Mouse (Mus musculus): ENCODE measurements around the gene Aars2. TPM values are rescaled to one million over a fixed set of nuclear protein-coding genes. Genes with fewer than 3 reads are reported as not detected.

Gene Aars2
- polyA plus RNA-seq, 1 experiment: 29.1 TPM

GRCm38 (mm10) chr17:45532896-45533295 lies 26.3 kb downstream of the Aars2 start:
- Histone ChIP-seq H3K27ac (ENCODE audit: insufficient read depth, low read length) (no peak overlapping the region), H3K4me1 (ENCODE audit: control insufficient read depth, insufficient read depth, low read length) (no peaks in the 10 kb centered on the region; the same call in 1 of the 2 replicates), H3K4me3 (ENCODE audit: insufficient read depth, low read length) (no peak overlapping the region)
- TF ChIP-seq CTCF (IDR thresholded peaks at IDR 0.05; ENCODE audit: extremely low read depth, insufficient read depth, low read length) (no peak), POLR2A (IDR thresholded peaks at IDR 0.05; ENCODE audit: extremely low read depth, insufficient read depth, low read length) (no peak)

- no peak overlapping the region for H3K4me3 ChIP-seq (ENCODE audit: insufficient read depth, low read length)
- no peak overlapping the region for H3K27ac ChIP-seq (ENCODE audit: insufficient read depth, low read length)
- no peak for TF ChIP-seq CTCF (IDR thresholded peaks at IDR 0.05; ENCODE audit: extremely low read depth, insufficient read depth, low read length)
- TF ChIP-seq POLR2A (IDR thresholded peaks at IDR 0.05; ENCODE audit: extremely low read depth, insufficient read depth, low read length): no peak
- H3K4me1 ChIP-seq (ENCODE audit: control insufficient read depth, insufficient read depth, low read length): peaks cover 3% of the 10 kb centered on the region; the same call in 1 of the 2 replicates
These were observed 29.6 kb downstream of the Aars2 start for GRCm38 (mm10) chr17:45536264-45536663.

- Histone ChIP-seq H3K4me1 (ENCODE audit: control insufficient read depth, insufficient read depth, low read length) (peaks cover 9% of the 10 kb centered on the region; the same call in 1 of the 2 replicates), H3K27ac (ENCODE audit: insufficient read depth, low read length) (no peak overlapping the region), H3K4me3 (ENCODE audit: insufficient read depth, low read length) (no peak overlapping the region)
- TF ChIP-seq POLR2A (IDR thresholded peaks at IDR 0.05; ENCODE audit: extremely low read depth, insufficient read depth, low read length): no peak
- no peak for TF ChIP-seq CTCF (IDR thresholded peaks at IDR 0.05; ENCODE audit: extremely low read depth, insufficient read depth, low read length)
These were observed 31.8 kb downstream of the Aars2 start for GRCm38 (mm10) chr17:45538394-45538793.

GRCm38 (mm10) chr17:45539664-45540063 lies 33.0 kb downstream of the Aars2 start:
- TF ChIP-seq POLR2A (IDR thresholded peaks at IDR 0.05; ENCODE audit: extremely low read depth, insufficient read depth, low read length): no peak
- TF ChIP-seq CTCF (IDR thresholded peaks at IDR 0.05; ENCODE audit: extremely low read depth, insufficient read depth, low read length): no peak
- no peak overlapping the region for H3K4me3 ChIP-seq (ENCODE audit: insufficient read depth, low read length)
- H3K4me1 ChIP-seq (ENCODE audit: control insufficient read depth, insufficient read depth, low read length): peaks cover 11% of the 10 kb centered on the region
- H3K27ac ChIP-seq (ENCODE audit: insufficient read depth, low read length): peak overlapping the region; percentile 14; the same call in 1 of the 2 replicates

GRCm38 (mm10) chr17:45542129-45542528 lies 35.5 kb downstream of the Aars2 start:
- no peak for TF ChIP-seq POLR2A (IDR thresholded peaks at IDR 0.05; ENCODE audit: extremely low read depth, insufficient read depth, low read length)
- Histone ChIP-seq H3K4me1 (ENCODE audit: control insufficient read depth, insufficient read depth, low read length) (peaks cover 11% of the 10 kb centered on the region), H3K4me3 (ENCODE audit: insufficient read depth, low read length) (no peak overlapping the region), H3K27ac (ENCODE audit: insufficient read depth, low read length) (no peak overlapping the region; the same call in 1 of the 2 replicates)

GRCm38 (mm10) chr17:45542705-45543104 lies 36.1 kb downstream of the Aars2 start:
- Histone ChIP-seq H3K4me3 (ENCODE audit: insufficient read depth, low read length) (no peak overlapping the region), H3K27ac (ENCODE audit: insufficient read depth, low read length) (peak overlapping the region; percentile 32; the same call in 1 of the 2 replicates), H3K4me1 (ENCODE audit: control insufficient read depth, insufficient read depth, low read length) (peaks cover 11% of the 10 kb centered on the region)
- no peak for TF ChIP-seq POLR2A (IDR thresholded peaks at IDR 0.05; ENCODE audit: extremely low read depth, insufficient read depth, low read length)
- no peak for TF ChIP-seq CTCF (IDR thresholded peaks at IDR 0.05; ENCODE audit: extremely low read depth, insufficient read depth, low read length)

GRCm38 (mm10) chr17:45543115-45543514 lies 36.5 kb downstream of the Aars2 start:
- peaks cover 11% of the 10 kb centered on the region for H3K4me1 ChIP-seq (ENCODE audit: control insufficient read depth, insufficient read depth, low read length)
- no peak for TF ChIP-seq CTCF (IDR thresholded peaks at IDR 0.05; ENCODE audit: extremely low read depth, insufficient read depth, low read length)
- no peak for TF ChIP-seq POLR2A (IDR thresholded peaks at IDR 0.05; ENCODE audit: extremely low read depth, insufficient read depth, low read length)
- no peak overlapping the region for H3K4me3 ChIP-seq (ENCODE audit: insufficient read depth, low read length)
- peak overlapping the region; percentile 32; the same call in 1 of the 2 replicates for H3K27ac ChIP-seq (ENCODE audit: insufficient read depth, low read length)

GRCm38 (mm10) chr17:45544001-45544872 lies 37.6 kb downstream of the Aars2 start:
- Histone ChIP-seq H3K4me3 (ENCODE audit: insufficient read depth, low read length) (no peak overlapping the region), H3K4me1 (ENCODE audit: control insufficient read depth, insufficient read depth, low read length) (peaks cover 11% of the 10 kb centered on the region), H3K27ac (ENCODE audit: insufficient read depth, low read length) (peak overlapping the region; percentile 63)
- TF ChIP-seq POLR2A (IDR thresholded peaks at IDR 0.05; ENCODE audit: extremely low read depth, insufficient read depth, low read length): no peak

- TF ChIP-seq POLR2A (IDR thresholded peaks at IDR 0.05; ENCODE audit: extremely low read depth, insufficient read depth, low read length) (no peak), CTCF (IDR thresholded peaks at IDR 0.05; ENCODE audit: extremely low read depth, insufficient read depth, low read length) (no peak)
- Histone ChIP-seq H3K27ac (ENCODE audit: insufficient read depth, low read length) (peak overlapping the region; percentile 63), H3K4me3 (ENCODE audit: insufficient read depth, low read length) (no peak overlapping the region), H3K4me1 (ENCODE audit: control insufficient read depth, insufficient read depth, low read length) (peaks cover 11% of the 10 kb centered on the region)
These were observed 38.2 kb downstream of the Aars2 start for GRCm38 (mm10) chr17:45544873-45545277.

Data from cortical plate, adult 2 months (tissue).